Mouse (Mus musculus): ENCODE data around the gene Gm10337. TPM values are rescaled to one million over a fixed set of nuclear protein-coding genes. Genes with fewer than 3 reads are reported as not detected.

Gene Gm10337
- polyA plus RNA-seq, 1 experiment from 2014 or later, result not detected

GRCm38 (mm10) chr15:102501084-102501814 lies 2.3 kb upstream of the Gm10337 start:
- H3K9me3 ChIP-seq (ENCODE audit: low read length), result no peaks in the 10 kb centered on the region
- ATAC-seq (no peak), DNase-seq (no peak)
- H3K9ac ChIP-seq (replicated peaks), result no peak overlapping the region
- H3K36me3 ChIP-seq (replicated peaks; ENCODE audit: insufficient read depth, low read length), result peaks cover 76% of the 10 kb centered on the region
- no peaks in the 10 kb centered on the region for H3K27me3 ChIP-seq (ENCODE audit: insufficient read depth, low read length)
- TF ChIP-seq EP300 (IDR thresholded peaks at IDR 0.05; ENCODE audit: low read depth), result no peak
- H3K27ac ChIP-seq (ENCODE audit: low read depth), result no peak overlapping the region
- 88% methylated on average over 19 of the region's 19 CpGs for whole genome bisulfite sequencing (ENCODE audit: insufficient replicate concordance)
- no peaks in the 10 kb centered on the region; the same call in 1 of the 2 replicates for H3K4me1 ChIP-seq (ENCODE audit: insufficient read depth)
- no peak overlapping the region for H3K4me3 ChIP-seq (ENCODE audit: low read depth, low read length)
- no peak overlapping the region for H3K4me2 ChIP-seq (ENCODE audit: low read depth, low read length)

- H3K4me2 ChIP-seq (ENCODE audit: low read depth, low read length), result no peak overlapping the region
- H3K4me3 ChIP-seq (ENCODE audit: low read depth, low read length), result no peak overlapping the region
- H3K36me3 ChIP-seq (replicated peaks; ENCODE audit: insufficient read depth, low read length), result peaks cover 67% of the 10 kb centered on the region
- no peak for TF ChIP-seq CTCF (IDR thresholded peaks at IDR 0.05; ENCODE audit: low read depth)
- no peak for TF ChIP-seq EP300 (IDR thresholded peaks at IDR 0.05; ENCODE audit: low read depth)
- WGBS (ENCODE audit: insufficient replicate concordance), result 70% methylated on average over 9 of the region's 9 CpGs
- H3K9ac ChIP-seq (replicated peaks), result no peak overlapping the region
- DNase-seq (no peak), ATAC-seq (no peak)
- no peak overlapping the region for H3K27ac ChIP-seq (ENCODE audit: low read depth)
- no peaks in the 10 kb centered on the region for H3K27me3 ChIP-seq (ENCODE audit: insufficient read depth, low read length)
- no peaks in the 10 kb centered on the region; the same call in 1 of the 2 replicates for H3K4me1 ChIP-seq (ENCODE audit: insufficient read depth)
- no peaks in the 10 kb centered on the region for H3K9me3 ChIP-seq (ENCODE audit: low read length)
Observed at GRCm38 (mm10) chr15:102502254-102502840, 1.2 kb upstream of the Gm10337 start.

- TF ChIP-seq EP300 (IDR thresholded peaks at IDR 0.05; ENCODE audit: low read depth) (no peak), CTCF (IDR thresholded peaks at IDR 0.05; ENCODE audit: low read depth) (no peak)
- no peaks in the 10 kb centered on the region; the same call in 1 of the 2 replicates for H3K4me1 ChIP-seq (ENCODE audit: insufficient read depth)
- no peak overlapping the region for H3K27ac ChIP-seq (ENCODE audit: low read depth)
- DNase-seq (no peak), ATAC-seq (no peak)
- H3K9me3 ChIP-seq (ENCODE audit: low read length), result no peaks in the 10 kb centered on the region
- no peak overlapping the region for H3K4me2 ChIP-seq (ENCODE audit: low read depth, low read length)
- 85% methylated on average over 9 of the region's 9 CpGs for WGBS (ENCODE audit: insufficient replicate concordance)
- no peak overlapping the region for H3K4me3 ChIP-seq (ENCODE audit: low read depth, low read length)
- no peaks in the 10 kb centered on the region for H3K27me3 ChIP-seq (ENCODE audit: insufficient read depth, low read length)
- no peak overlapping the region for H3K9ac ChIP-seq (replicated peaks)
- H3K36me3 ChIP-seq (replicated peaks; ENCODE audit: insufficient read depth, low read length), result peaks cover 52% of the 10 kb centered on the region
Observed at GRCm38 (mm10) chr15:102503924-102504782, 631 bp downstream of the Gm10337 start.

GRCm38 (mm10) chr15:102505073-102505769 lies 1.7 kb downstream of the Gm10337 start:
- 77% methylated on average over 12 of the region's 12 CpGs for WGBS (ENCODE audit: insufficient replicate concordance)
- H3K27me3 ChIP-seq (ENCODE audit: insufficient read depth, low read length), result no peaks in the 10 kb centered on the region
- H3K27ac ChIP-seq (ENCODE audit: low read depth), result no peak overlapping the region
- TF ChIP-seq EP300 (IDR thresholded peaks at IDR 0.05; ENCODE audit: low read depth), result no peak
- TF ChIP-seq CTCF (IDR thresholded peaks at IDR 0.05; ENCODE audit: low read depth), result no peak
- no peaks in the 10 kb centered on the region for H3K9me3 ChIP-seq (ENCODE audit: low read length)
- peaks cover 3% of the 10 kb centered on the region for H3K4me1 ChIP-seq (ENCODE audit: insufficient read depth)
- ATAC-seq, result no peak
- no peak overlapping the region for H3K4me3 ChIP-seq (ENCODE audit: low read depth, low read length)
- no peak for DNase-seq
- no peak overlapping the region for H3K4me2 ChIP-seq (ENCODE audit: low read depth, low read length)
- no peak overlapping the region for H3K9ac ChIP-seq (replicated peaks)
- peaks cover 41% of the 10 kb centered on the region for H3K36me3 ChIP-seq (replicated peaks; ENCODE audit: insufficient read depth, low read length)

- H3K4me3 ChIP-seq (ENCODE audit: low read depth, low read length), result no peak overlapping the region
- TF ChIP-seq EP300 (IDR thresholded peaks at IDR 0.05; ENCODE audit: low read depth), result no peak
- TF ChIP-seq CTCF (IDR thresholded peaks at IDR 0.05; ENCODE audit: low read depth), result no peak
- no peak overlapping the region for H3K9ac ChIP-seq (replicated peaks)
- H3K4me1 ChIP-seq (ENCODE audit: insufficient read depth), result peaks cover 10% of the 10 kb centered on the region
- WGBS (ENCODE audit: insufficient replicate concordance), result 73% methylated on average over 9 of the region's 9 CpGs
- no peak overlapping the region for H3K4me2 ChIP-seq (ENCODE audit: low read depth, low read length)
- H3K27me3 ChIP-seq (ENCODE audit: insufficient read depth, low read length), result no peaks in the 10 kb centered on the region
- ATAC-seq (no peak), DNase-seq (no peak)
- H3K27ac ChIP-seq (ENCODE audit: low read depth), result no peak overlapping the region
- peaks cover 34% of the 10 kb centered on the region for H3K36me3 ChIP-seq (replicated peaks; ENCODE audit: insufficient read depth, low read length)
- H3K9me3 ChIP-seq (ENCODE audit: low read length), result no peaks in the 10 kb centered on the region
Observed at GRCm38 (mm10) chr15:102505770-102506463, 2.4 kb downstream of the Gm10337 start.
